Mouse (Mus musculus): ENCODE measurements around the gene Psg22. TPM values are rescaled to one million over a fixed set of nuclear protein-coding genes. Genes with fewer than 3 reads are reported as not detected.
A peak's percentile ranks its signal among the peaks of the same experiment; 100 is the strongest.
"Not testable (repeated sequence)": the region's sequence is repeated elsewhere in the genome, so short reads cannot be mapped to it uniquely, and the experiment has no call there.

Psg22 gene
- polyA plus RNA-seq, 2 experiments: 0.01 to 0.05 TPM

- 60% methylated on average over 1 of the region's 1 CpGs for WGBS (ENCODE audit: insufficient replicate concordance)
- H3K9ac ChIP-seq (replicated peaks): no peak overlapping the region
- ATAC-seq (ENCODE audit: insufficient read depth) (no peak), DNase-seq (ENCODE audit: low read depth in 3 of 3, low spot score in 3 of 3) (no peak)
- no peak overlapping the region for H3K27ac ChIP-seq
- H3K9me3 ChIP-seq (ENCODE audit: control insufficient read depth, low read length): no peaks in the 10 kb centered on the region
- H3K4me1 ChIP-seq (replicated peaks; ENCODE audit: control insufficient read depth in 2 of 2, insufficient read depth in 2 of 2, low read length in 1 of 2): no peaks in the 10 kb centered on the region
- TF ChIP-seq EP300 (IDR thresholded peaks at IDR 0.05; ENCODE audit: low read depth) (no peak), CTCF (IDR thresholded peaks at IDR 0.05; ENCODE audit: low read depth) (no peak)
- no peaks in the 10 kb centered on the region for H3K36me3 ChIP-seq (replicated peaks; ENCODE audit: control insufficient read depth, insufficient read depth, low read depth)
- no peaks in the 10 kb centered on the region for H3K27me3 ChIP-seq (ENCODE audit: control insufficient read depth, insufficient read depth, low read length)
- no peak overlapping the region for H3K4me2 ChIP-seq (ENCODE audit: low read depth)
- no peak overlapping the region for H3K4me3 ChIP-seq (ENCODE audit: insufficient read depth in 1 of 2, low read depth in 2 of 2, low read length in 2 of 2)
These were observed 16.6 kb downstream of the Psg22 start for GRCm38 (mm10) chr7:18734451-18734850.

- no peak overlapping the region for H3K9ac ChIP-seq (replicated peaks)
- no peaks in the 10 kb centered on the region for H3K4me1 ChIP-seq (replicated peaks; ENCODE audit: control insufficient read depth in 2 of 2, insufficient read depth in 2 of 2, low read length in 1 of 2)
- DNase-seq (ENCODE audit: low read depth in 3 of 3, low spot score in 3 of 3) (no peak), ATAC-seq (ENCODE audit: insufficient read depth) (no peak)
- no peaks in the 10 kb centered on the region for H3K27me3 ChIP-seq (ENCODE audit: control insufficient read depth, insufficient read depth, low read length)
- no peak for TF ChIP-seq EP300 (IDR thresholded peaks at IDR 0.05; ENCODE audit: low read depth)
- TF ChIP-seq CTCF (IDR thresholded peaks at IDR 0.05; ENCODE audit: low read depth): no peak
- no peak overlapping the region for H3K4me3 ChIP-seq (ENCODE audit: insufficient read depth in 1 of 2, low read depth in 2 of 2, low read length in 2 of 2)
- no peaks in the 10 kb centered on the region for H3K36me3 ChIP-seq (replicated peaks; ENCODE audit: control insufficient read depth, insufficient read depth, low read depth)
- H3K27ac ChIP-seq: no peak overlapping the region
- 14% methylated on average over 20 of the region's 20 CpGs for WGBS (ENCODE audit: insufficient replicate concordance)
- no peaks in the 10 kb centered on the region for H3K9me3 ChIP-seq (ENCODE audit: control insufficient read depth, low read length)
- peak overlapping the region; percentile 6; the same call in 1 of the 2 replicates for H3K4me2 ChIP-seq (ENCODE audit: low read depth)
These were observed 28.4 kb downstream of the Psg22 start for GRCm38 (mm10) chr7:18746189-18746860.

GRCm38 (mm10) chr7:18747420-18747819, 29.5 kb downstream of the Psg22 start:
- WGBS (ENCODE audit: insufficient replicate concordance): 57% methylated on average over 2 of the region's 2 CpGs

DNA sequence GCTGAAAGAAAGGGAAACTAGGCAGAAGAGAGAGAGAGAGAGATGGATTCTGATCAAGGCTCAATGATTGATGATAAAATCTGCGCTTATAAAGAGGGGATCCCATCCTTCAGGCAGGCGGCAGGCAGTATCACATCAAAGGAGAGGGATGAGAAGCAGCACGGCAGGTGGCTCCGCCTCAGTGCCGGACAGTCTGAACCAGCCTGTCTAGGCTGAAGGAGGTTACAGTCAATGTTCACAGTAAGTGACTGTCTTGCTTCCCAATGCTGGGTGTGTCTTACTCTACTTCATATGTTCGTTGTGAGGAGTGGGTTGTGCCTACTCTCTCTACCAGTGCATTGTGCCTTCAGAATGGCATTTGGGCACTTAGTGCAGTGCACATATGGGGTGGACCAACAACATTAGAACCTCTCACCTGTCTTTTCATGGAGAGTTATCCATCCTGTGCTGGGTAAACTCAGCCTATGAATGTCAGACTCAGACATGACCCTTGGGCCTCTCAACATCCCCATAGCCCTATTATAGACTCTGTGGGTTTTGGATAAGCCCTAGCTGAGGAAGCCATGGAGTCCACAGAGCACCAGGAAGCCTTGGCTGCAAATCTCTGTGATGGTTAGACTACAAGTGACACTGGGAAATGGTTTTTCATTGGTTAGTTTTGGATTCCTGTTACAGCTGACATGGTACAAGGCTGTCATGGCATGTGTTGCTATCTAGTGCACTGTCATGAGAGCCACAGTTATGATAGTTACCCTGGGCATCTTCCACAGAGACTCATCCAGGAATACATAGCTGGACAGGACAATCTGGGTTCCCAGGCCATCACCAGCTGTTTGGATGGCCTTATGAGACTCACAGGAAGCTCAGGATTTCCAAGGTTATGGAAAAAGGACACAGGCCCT, 31.4 kb downstream of the Psg22 start:
- TF ChIP-seq CTCF (IDR thresholded peaks at IDR 0.05; ENCODE audit: low read depth) (no peak), EP300 (IDR thresholded peaks at IDR 0.05; ENCODE audit: low read depth) (no peak)
- Histone ChIP-seq H3K4me2 (ENCODE audit: low read depth) (no peak overlapping the region), H3K4me1 (replicated peaks; ENCODE audit: control insufficient read depth in 2 of 2, insufficient read depth in 2 of 2, low read length in 1 of 2) (no peaks in the 10 kb centered on the region), H3K36me3 (replicated peaks; ENCODE audit: control insufficient read depth, insufficient read depth, low read depth) (no peaks in the 10 kb centered on the region), H3K9me3 (ENCODE audit: control insufficient read depth, low read length) (no peaks in the 10 kb centered on the region), H3K4me3 (ENCODE audit: insufficient read depth in 1 of 2, low read depth in 2 of 2, low read length in 2 of 2) (no peak overlapping the region), H3K27me3 (ENCODE audit: control insufficient read depth, insufficient read depth, low read length) (no peaks in the 10 kb centered on the region), H3K9ac (replicated peaks) (no peak overlapping the region), H3K27ac (no peak overlapping the region)
- WGBS (ENCODE audit: insufficient replicate concordance): 25% methylated on average over 6 of the region's 6 CpGs
- no peak for ATAC-seq (ENCODE audit: insufficient read depth)
- DNase-seq (ENCODE audit: low read depth in 3 of 3, low spot score in 3 of 3): no peak

More at GRCm38 (mm10) chr7:18747420-18747819, 29.5 kb downstream of the Psg22 start:
- ATAC-seq (ENCODE audit: insufficient read depth); H3K27ac ChIP-seq; DNase-seq (ENCODE audit: low read depth in 3 of 3, low spot score in 3 of 3); H3K4me2 ChIP-seq (ENCODE audit: low read depth); H3K27me3 ChIP-seq (ENCODE audit: control insufficient read depth, insufficient read depth, low read length); H3K4me3 ChIP-seq (ENCODE audit: insufficient read depth in 1 of 2, low read depth in 2 of 2, low read length in 2 of 2); H3K4me1 ChIP-seq (replicated peaks; ENCODE audit: control insufficient read depth in 2 of 2, insufficient read depth in 2 of 2, low read length in 1 of 2); H3K9ac ChIP-seq (replicated peaks); H3K36me3 ChIP-seq (replicated peaks; ENCODE audit: control insufficient read depth, insufficient read depth, low read depth); H3K9me3 ChIP-seq (ENCODE audit: control insufficient read depth, low read length): not testable (repeated sequence)

DNA sequence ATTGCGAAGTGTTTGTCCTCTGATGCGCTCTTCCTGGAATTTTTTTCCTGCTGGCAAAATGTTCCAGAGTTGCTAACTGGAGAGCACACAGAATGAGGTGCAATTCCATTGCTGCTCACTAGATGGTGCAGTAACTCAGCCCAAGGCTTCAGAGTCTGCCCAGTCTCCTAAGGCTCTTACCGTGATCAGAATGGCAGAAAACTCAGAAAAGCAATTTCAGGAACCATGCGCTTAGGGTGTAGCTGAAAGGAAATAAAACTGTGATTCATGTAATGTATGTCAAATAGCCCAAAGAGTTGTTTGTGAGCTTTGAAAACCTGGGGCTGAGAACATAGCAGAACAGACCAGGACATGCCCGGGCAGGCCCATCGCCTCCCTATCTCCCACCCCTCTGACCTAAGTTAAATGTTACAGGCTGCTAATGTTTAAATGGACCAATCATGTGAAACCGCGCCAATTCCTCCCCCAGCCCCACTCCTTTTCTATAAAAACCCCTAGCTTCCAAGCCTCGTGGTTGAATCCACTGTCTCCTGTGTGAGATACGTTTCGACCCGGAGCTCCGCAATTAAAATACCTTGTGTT, 32.1 kb downstream of the Psg22 start:
- H3K4me3 ChIP-seq (ENCODE audit: insufficient read depth in 1 of 2, low read depth in 2 of 2, low read length in 2 of 2); H3K4me1 ChIP-seq (replicated peaks; ENCODE audit: control insufficient read depth in 2 of 2, insufficient read depth in 2 of 2, low read length in 1 of 2); H3K36me3 ChIP-seq (replicated peaks; ENCODE audit: control insufficient read depth, insufficient read depth, low read depth); H3K27ac ChIP-seq; H3K9ac ChIP-seq (replicated peaks); H3K4me2 ChIP-seq (ENCODE audit: low read depth); ATAC-seq (ENCODE audit: insufficient read depth); H3K9me3 ChIP-seq (ENCODE audit: control insufficient read depth, low read length); H3K27me3 ChIP-seq (ENCODE audit: control insufficient read depth, insufficient read depth, low read length): not testable (repeated sequence)
- 44% methylated on average over 11 of the region's 13 CpGs for WGBS (ENCODE audit: insufficient replicate concordance)
- DNase-seq (ENCODE audit: low read depth in 3 of 3, low spot score in 3 of 3): peak in 2 of 3 experiments; percentile 2 to 3
- peak; percentile 68 for TF ChIP-seq CTCF (IDR thresholded peaks at IDR 0.05; ENCODE audit: low read depth)

DNA sequence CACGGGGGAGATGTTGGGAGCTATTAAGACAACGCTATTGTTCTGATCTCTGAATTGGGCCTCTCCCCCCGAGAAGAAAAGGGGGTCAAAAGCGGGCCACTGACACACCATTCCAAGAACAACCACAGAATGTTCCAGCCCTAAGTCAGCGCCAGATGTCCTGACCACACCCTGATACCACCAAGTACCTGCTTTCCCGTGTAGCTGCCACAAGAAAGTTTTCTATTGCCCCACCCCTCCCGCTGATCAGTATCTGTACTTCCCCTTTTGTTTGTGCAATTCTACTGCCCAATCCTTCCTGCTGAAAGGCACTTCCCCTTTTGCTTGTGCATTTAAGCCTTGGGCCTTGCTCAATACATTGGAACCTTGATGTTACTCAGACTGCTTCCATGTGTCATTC, 42.3 kb downstream of the Psg22 start:
- not testable (repeated sequence) for DNase-seq (ENCODE audit: low read depth in 3 of 3, low spot score in 3 of 3); H3K27me3 ChIP-seq (ENCODE audit: control insufficient read depth, insufficient read depth, low read length); ATAC-seq (ENCODE audit: insufficient read depth); H3K27ac ChIP-seq; H3K9me3 ChIP-seq (ENCODE audit: control insufficient read depth, low read length); H3K36me3 ChIP-seq (replicated peaks; ENCODE audit: control insufficient read depth, insufficient read depth, low read depth); H3K4me3 ChIP-seq (ENCODE audit: insufficient read depth in 1 of 2, low read depth in 2 of 2, low read length in 2 of 2); H3K9ac ChIP-seq (replicated peaks); H3K4me1 ChIP-seq (replicated peaks; ENCODE audit: control insufficient read depth in 2 of 2, insufficient read depth in 2 of 2, low read length in 1 of 2); H3K4me2 ChIP-seq (ENCODE audit: low read depth)
- 38% methylated on average over 7 of the region's 7 CpGs for WGBS (ENCODE audit: insufficient replicate concordance)

- DNase-seq (ENCODE audit: low read depth in 3 of 3, low spot score in 3 of 3): not testable (repeated sequence)
These were observed 45.0 kb downstream of the Psg22 start for GRCm38 (mm10) chr7:18762885-18763284.

More at GRCm38 (mm10) chr7:18762885-18763284, 45.0 kb downstream of the Psg22 start:
- H3K27ac ChIP-seq; H3K4me3 ChIP-seq (ENCODE audit: insufficient read depth in 1 of 2, low read depth in 2 of 2, low read length in 2 of 2); H3K9ac ChIP-seq (replicated peaks); ATAC-seq (ENCODE audit: insufficient read depth); H3K36me3 ChIP-seq (replicated peaks; ENCODE audit: control insufficient read depth, insufficient read depth, low read depth); H3K27me3 ChIP-seq (ENCODE audit: control insufficient read depth, insufficient read depth, low read length); H3K4me2 ChIP-seq (ENCODE audit: low read depth); H3K4me1 ChIP-seq (replicated peaks; ENCODE audit: control insufficient read depth in 2 of 2, insufficient read depth in 2 of 2, low read length in 1 of 2); H3K9me3 ChIP-seq (ENCODE audit: control insufficient read depth, low read length): not testable (repeated sequence)
- WGBS (ENCODE audit: insufficient replicate concordance): no CpG with 5 or more reads among the region's 2 CpGs

All from liver, embryonic 14.5 days (tissue).